ENCODE assay signal across 8 mouse cellular contexts in genomic region chr1:23256630-23257001, GRCm38 (mm10).
A peak's percentile ranks its signal among the peaks of the same experiment; 100 is the strongest.
DNase-seq lines count a peak whose midpoint lies in the region; ATAC-seq and TF ChIP-seq lines count a peak whose summit lies in the region.

No protein-coding gene starts in this region.

- peak overlapping the region; percentile 94 for H3K4me3 ChIP-seq in gastrocnemius, adult 2 months
- H3K4me3 ChIP-seq in hindbrain, postnatal 0 days (ENCODE audit: low read length), result peak overlapping the region; percentile 78

- WGBS in hindbrain, postnatal 0 days, result under 1% methylated on average over 45 of the region's 45 CpGs

- H3K27ac ChIP-seq in gastrocnemius, adult 2 months, result peak overlapping the region; percentile 99
- peak overlapping the region; percentile 93 for H3K27ac ChIP-seq in hindbrain, postnatal 0 days

- no peaks in the 10 kb centered on the region for H3K27me3 ChIP-seq in hindbrain, postnatal 0 days (ENCODE audit: insufficient read depth, low read length)

- intact Hi-C loops in gastrocnemius, adult 2 months (cut with DNase I), result loop anchor here (2.0 to 5.0 kb wide), 2 partner anchors 68 to 129 kb away; no protein-coding TSS in a partner anchor

- DNase-seq in adipocyte (ENCODE audit: low spot score), result peak; percentile 82
- peak; percentile 90 for DNase-seq in gastrocnemius, adult 2 months
- peak; percentile 85 for DNase-seq in hindbrain, postnatal 0 days (ENCODE audit: low spot score)
- peak; percentile 43 to 71 for DNase-seq in left cerebral cortex, adult 8-10 months (ENCODE audit: low spot score in 2 of 2)
- DNase-seq in right cerebral cortex, postnatal 36 days (ENCODE audit: low spot score in 2 of 2), result peak; percentile 49 to 54
- peak; percentile 72 to 78 for DNase-seq in urinary bladder, postnatal 4 days (ENCODE audit: low spot score in 2 of 2)

- H3K4me1 ChIP-seq in hindbrain, postnatal 0 days (ENCODE audit: insufficient read depth, low read length), result no peaks in the 10 kb centered on the region; the same call in 1 of the 2 replicates

- ATAC-seq in common myeloid progenitor, adult 5-6 weeks (replicated peaks; ENCODE audit: low read depth, poor library complexity, severe bottlenecking), result peak; percentile 46
- ATAC-seq in hindbrain, postnatal 0 days, result no peak
- ATAC-seq in megakaryocyte progenitor cell, adult 5-6 weeks (replicated peaks; ENCODE audit: poor library complexity), result peak; percentile 30

- H3K9ac ChIP-seq in hindbrain, postnatal 0 days (replicated peaks; ENCODE audit: low read length), result peak overlapping the region; percentile 75

- no peaks in the 10 kb centered on the region for H3K36me3 ChIP-seq in hindbrain, postnatal 0 days (ENCODE audit: insufficient read depth, low read length)

- peak overlapping the region; percentile 91 for H3K4me2 ChIP-seq in hindbrain, postnatal 0 days (ENCODE audit: low read depth, low read length)

- H3K9me3 ChIP-seq in hindbrain, postnatal 0 days (ENCODE audit: low read length), result no peaks in the 10 kb centered on the region

- no peak for TF ChIP-seq CTCF in gastrocnemius, adult 2 months (IDR thresholded peaks at IDR 0.05)
- TF ChIP-seq CTCF in hindbrain, postnatal 0 days (IDR thresholded peaks at IDR 0.05; ENCODE audit: low read depth), result no peak
